Mouse (Mus musculus): ENCODE measurements at regions not wholly inside any gene's neighbourhood (a gene's known extent, or its start where the extent isn't known, plus 50 kb on each side); places are given as distances from the start of the nearest gene placed in this dataset.

DNA sequence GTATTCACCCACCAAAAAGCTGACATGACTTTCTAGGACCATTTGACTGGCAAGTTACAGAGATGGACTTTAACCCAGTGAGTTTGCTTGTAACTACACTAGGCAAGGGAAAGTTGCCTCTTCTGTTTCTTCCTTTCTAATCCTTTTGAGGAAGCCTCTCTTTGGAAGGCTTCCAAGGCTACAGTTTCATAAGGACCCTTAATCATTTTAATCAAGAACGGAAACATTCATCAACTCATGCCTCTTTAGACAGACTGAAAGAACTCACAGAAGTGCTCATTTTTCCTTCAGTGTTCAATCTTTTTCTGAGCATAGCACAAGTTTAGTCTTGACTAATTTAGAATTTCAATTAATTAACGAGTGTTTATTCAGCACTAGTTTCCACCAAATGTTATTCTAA, 84.2 kb downstream of the Ddx1 start:
- DNase-seq (ENCODE audit: low spot score): no peak

DNA sequence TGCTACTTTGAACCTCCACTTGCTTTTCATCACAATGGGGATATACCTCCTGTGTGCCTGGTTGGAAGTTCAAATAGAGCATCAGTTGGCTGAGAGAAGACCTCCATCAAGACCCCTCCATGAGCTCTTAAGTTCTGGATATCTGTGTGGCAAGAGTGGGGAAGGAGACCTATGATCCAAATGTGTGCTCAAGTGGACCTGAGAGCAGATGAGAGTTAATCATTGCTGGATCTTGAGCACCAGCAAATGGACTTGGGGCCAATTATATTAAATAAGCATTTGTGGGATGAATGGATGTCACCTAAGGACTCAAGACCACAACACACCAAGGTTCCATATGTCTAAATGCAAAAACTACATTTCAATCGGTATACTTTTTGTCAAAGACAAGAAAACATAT, 88.0 kb downstream of the Ddx1 start:
- DNase-seq (ENCODE audit: low spot score): no peak

DNA sequence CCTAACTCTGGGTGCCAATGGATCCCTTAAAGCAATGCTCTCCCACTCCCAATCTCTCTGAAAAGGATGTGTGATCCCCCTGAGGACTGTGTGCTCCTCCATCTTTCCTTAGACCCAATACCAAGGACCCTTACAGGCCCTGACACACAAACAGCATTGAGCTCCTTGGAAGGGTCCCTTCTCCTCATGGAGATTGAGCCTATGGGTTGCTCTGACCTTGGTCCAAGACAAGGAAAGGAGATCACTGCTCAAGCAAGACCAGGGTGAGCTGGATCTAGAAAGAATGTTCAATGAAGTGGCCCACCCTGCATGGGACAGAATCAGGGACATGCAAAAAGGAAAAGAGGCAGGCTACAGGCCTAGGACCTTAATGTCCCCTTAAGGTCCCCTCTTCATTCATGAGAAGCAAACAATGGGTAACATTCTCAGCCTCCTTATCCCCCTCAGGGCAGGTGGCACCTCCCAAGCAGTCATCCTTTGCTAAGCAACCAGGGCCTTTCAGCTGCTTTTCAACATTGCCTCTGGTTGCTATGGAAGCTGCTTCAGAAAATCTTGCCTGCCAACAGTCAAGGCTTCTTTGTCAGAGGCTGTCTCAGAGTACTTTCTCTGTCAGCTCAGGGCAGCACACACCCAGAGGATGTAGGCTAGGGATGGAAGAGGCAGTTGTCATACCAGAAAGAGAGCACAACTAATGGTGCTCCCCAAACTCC, 89.5 kb downstream of the Ddx1 start:
- no peak for DNase-seq (ENCODE audit: low spot score)

DNA sequence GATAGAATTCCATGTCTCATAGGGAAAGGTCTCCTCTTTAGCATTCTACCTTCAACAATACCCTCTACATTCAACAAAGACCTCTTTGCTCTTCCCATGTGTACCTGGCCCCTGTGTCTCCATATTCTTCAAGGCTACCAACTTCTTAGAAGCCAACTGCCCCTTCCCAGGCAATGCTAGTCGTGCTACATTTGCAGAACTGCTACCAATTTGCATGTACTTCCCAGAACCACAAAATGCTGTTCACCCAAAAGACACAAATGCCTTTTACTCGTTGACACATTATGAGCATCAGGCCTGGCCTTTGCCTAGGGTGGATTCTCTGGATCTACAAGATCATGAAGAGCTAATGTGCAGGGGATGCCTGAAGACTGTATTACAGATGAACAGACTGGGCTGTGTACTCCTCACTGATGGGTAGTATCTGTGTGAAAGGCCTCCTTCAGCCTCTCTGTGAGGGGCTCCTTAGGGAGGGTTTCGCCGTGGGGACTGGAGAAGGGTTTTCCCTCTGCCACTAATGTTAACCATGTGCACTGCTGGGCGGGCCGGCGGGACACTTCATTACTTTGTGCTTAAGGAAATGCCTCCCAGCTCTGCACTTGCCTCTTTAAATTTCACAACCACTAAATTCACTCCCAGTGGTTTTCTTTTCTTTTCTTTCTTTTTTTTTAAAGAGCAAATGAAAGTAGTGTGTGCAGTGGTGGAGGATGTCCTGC, 91.2 kb downstream of the Ddx1 start:
- no peak for DNase-seq (ENCODE audit: low spot score)

DNA sequence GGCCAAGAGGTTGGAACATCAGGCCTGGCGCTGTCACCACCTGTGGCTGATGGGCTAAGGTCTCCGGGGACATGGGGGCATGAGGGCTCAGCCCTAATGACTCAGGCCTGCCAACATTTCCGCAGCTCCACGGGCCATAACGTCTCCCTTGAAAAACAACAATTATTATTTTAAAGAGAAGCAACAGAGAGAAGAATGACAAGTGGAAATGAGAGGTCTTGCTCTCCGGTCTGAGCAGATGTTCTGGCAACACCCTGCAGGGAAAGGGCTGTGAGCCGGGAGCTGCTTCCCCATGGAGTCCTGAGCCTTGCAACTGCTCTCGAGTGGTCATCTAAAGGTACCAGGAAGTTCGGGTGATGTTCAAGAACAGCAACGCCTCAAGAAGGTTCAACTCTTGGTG, 91.9 kb downstream of the Ddx1 start:
- no peak for DNase-seq (ENCODE audit: low spot score)

DNA sequence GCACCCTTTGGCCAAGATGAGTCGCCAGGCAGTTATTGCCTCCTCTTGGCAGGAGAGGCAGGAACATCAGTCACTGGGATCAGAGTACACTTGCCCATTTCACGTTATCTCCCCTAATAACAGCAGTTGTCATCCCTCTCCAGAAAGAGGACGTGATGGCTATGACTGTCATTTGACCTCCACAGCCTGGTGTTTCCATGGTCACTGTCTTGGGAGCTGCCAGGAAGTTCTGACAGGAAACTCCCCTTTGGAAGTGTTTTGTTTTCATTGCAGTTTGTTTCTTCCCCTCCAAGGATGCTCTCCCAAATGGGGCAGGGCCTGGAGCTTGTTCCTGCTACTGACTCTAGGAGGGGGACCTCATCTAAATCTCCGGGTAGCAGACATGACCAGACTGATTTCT, 98.3 kb downstream of the Ddx1 start:
- no peak for DNase-seq (ENCODE audit: low spot score)

DNA sequence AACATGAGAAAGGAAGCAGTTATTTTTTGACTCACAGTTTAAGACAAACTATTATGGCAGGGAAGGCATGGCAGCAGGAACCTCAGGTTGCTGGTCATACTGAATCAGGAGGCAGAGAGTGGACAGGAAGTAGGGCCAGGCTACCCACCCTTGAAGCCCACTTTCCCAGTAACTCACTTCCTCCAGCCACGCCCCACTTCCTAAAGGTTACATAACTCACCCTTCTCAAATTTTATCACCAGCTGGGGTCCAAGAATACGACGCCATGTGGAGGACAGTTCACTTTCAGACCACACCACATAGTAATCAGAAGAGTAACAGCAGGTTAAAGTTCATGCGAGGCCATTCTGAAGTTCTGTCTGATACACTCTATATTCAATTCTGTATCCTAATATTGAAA, 101.8 kb downstream of the Ddx1 start:
- no peak for DNase-seq (ENCODE audit: low spot score)

DNA sequence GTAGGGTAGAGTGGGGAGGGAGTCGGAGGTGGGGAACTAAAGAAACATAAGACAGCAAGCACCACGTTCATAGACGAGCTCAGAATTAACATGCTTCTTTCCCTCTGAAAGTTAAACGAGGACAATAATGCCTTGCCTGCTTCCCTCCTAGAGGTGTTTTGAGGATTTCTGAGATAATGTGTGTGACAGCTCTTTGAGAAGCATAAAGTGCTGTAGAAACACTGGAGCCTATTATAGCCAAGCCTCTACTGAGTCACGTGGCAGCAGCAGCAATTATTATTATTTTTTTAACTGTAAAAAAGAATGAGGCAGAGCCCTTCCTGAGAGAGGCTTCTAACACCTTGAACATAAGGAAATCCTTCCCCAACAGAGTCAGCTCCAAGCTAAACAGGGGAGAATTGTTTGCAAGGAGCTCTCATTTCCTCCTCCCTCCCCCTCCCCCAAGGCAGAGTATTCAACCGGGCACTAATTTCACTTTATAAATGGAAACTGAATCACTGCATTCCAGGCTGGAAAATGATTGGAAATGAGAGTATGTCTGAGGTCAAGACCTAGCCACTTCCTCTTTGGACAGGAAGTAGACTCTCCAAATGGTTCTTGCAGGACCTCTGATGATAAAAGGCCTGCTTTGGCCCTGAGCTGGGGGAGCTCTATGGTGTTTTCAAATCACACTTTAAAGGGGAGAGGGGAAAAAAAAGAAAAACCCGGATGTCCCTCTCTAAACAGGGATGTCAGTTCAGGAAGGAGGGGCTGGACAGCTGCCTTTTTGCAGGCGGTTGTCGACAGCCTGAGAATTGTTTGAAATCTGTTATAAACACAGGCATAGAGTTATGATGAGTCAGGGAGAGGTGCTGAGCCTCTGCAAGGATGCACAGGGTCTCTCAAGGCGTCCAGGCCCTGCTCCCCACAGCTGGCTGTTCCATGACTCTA, 103.6 kb downstream of the Ddx1 start:
- no peak for DNase-seq (ENCODE audit: low spot score)

DNA sequence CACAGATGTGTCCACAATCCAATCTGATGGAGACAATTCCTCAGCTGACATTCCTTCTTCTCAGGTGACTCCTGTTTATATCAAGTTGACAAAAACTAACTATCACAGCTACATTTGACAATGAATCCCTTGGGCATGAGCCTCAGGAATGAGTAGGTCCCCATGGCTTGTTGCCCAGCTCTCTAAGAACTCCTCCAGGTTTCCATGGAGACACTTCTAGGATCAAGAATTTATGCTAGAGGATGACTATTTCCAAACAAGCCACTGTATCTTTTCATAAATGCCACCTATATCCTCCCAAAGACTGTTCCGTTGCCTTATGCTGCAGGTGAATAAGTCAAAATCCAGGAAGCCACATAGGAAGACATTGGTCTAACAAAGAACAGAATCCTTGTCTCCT, 104.3 kb downstream of the Ddx1 start:
- DNase-seq (ENCODE audit: low spot score): no peak

DNA sequence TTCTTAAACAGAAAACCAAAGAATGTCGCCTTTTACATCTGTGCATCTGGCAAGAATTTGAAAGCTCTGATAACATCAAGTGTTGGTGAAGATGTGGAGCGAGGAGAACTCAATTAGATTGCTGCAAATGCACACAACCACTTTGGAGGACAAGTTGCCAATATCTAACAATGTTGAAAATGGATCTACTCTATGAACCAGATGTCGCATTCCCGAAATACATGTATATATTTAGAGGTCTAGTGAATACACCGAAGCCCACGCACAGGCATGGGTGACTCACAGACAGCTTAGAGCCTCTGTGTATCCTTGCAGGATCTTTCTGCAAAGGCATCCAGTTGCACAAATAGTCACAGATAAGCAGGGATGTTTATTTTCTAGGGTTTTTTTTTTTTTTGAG, 108.4 kb downstream of the Ddx1 start:
- DNase-seq (ENCODE audit: low spot score): no peak

DNA sequence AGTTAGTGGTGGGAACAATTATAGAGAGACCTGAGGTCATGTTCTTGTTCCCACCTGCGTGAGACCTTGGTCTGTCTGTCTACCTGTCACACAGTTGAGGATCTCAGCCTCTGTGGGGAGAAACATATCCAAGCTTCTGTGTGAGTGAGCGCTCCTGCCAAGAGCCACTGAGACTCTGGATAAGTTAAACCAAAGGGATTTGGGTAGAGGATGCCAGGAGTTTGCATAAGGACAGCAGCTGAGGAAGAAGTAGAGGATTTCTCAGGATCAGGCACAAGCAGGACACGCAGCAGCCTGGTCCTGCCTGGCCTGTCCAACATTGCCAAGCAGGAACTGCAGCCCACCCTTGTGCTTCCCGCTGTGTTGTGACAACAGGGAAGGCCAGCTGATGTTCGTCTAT, 109.8 kb downstream of the Ddx1 start:
- no peak for DNase-seq (ENCODE audit: low spot score)

DNA sequence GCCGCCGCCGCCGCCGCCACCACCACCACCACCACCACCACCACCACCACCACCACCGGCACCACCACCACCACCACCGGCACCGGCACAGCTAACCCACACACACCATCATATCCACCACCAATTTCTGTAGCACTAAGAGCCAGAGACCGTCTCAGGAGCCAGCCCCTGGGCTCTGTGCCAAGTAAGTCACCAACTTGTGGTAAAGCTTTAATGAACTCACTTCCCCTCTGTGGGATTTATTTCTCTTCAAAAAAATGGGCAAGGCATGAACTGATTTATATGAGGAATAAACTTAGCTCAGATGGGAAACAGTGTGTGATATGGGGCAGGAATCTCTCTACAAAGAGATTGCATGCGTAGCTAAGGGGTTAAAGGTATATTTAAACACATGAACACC, 114.8 kb downstream of the Ddx1 start:
- DNase-seq (ENCODE audit: low spot score): no peak

DNA sequence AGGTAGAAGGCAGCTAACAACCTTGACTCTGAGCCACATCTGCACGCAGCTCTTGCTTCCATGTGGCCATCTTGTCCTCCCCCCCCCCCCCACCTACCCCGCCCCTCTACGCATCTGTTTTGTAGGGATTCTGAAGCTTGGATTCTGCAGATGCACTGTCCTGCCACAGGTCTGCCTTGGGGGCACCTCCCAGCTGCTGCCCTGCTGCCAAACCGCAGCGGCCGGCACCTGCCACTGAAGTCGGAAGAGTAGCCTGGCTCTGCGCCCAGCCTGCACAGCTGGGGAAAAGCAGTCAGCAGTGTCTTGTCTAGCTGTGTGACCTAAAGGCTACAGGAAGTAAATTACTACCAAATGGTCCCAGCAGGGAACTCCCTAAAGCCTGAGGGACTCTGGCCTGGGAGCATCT, 119.3 kb downstream of the Ddx1 start:
- DNase-seq (ENCODE audit: low spot score): peak; percentile 41

DNA sequence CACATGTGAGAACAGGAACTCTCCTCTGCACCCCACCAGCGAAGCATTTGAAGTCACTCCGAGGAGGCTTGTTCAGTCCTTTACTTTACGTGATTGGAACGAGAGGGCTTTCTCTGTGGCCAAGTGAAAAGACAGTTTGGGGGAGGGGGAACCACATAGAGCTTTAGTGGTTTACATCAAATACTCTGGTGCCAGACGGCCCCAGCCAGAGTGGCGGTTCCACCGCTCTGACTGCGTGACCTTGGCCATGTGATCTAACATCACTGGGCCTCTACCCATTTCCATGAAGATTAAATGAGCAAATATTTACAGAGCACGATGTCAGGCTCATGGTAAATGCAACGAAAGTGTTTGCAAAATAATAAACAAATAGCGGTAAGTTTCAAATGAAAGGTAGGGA, 121.6 kb downstream of the Ddx1 start:
- DNase-seq (ENCODE audit: low spot score): no peak

DNA sequence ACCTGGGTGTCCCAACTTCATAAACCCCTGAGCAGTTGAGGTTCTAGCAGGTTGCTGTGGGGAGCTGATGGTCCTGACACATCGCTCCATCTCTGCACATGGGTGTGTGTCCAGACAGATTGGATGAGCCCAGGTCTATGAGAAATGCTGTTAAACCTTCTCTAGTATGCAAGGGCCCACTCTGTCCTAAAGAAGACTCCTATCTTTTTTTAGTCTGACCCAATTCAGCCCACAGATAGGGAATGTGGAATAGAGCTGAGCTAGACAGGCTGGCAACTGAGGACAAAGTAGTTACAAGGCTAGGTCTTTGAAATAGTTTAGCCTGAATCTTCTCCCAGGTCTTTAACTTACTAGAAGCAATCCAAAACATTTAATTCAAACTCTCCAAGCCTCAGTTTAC, 124.0 kb downstream of the Ddx1 start:
- DNase-seq (ENCODE audit: low spot score): no peak

DNA sequence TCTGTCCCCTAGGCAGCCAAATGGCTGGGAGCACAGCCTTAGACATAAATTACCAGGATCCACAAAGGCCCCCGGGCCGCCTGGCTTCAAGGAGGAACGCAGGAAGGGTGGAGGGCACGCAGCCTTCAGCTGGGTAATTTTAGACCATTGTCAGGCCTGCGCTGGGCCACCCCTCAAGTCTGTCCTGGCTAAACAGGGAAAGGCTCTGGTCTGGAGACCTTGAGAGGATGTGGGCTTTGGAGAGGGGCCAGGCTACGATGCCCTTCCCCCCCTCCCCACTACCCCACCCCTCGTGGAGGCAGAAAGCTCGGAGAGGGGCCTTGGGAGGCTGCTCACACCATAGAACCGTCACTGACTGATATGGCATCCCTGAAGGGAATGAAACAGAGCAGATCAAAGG, 126.7 kb downstream of the Ddx1 start:
- no peak for DNase-seq (ENCODE audit: low spot score)

DNA sequence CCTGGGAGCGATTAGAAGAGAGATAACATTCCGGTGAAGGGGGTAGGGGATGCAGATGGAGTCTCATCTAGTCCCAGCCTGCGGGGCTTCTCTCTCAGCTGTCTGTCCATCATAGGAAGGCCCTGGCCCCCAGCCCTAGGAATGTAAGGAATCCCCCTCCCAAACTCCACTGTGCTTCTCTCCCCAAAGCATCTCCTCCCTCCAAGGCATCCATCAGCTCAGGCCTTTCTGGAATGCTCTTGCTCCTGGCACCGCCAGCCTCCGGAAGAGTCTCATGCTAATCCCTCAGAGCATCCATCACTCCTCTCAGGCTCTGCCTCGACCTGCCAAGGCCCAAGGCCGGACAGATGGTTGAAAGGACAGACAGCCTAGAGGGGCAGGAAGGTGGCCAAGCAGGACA, 128.4 kb downstream of the Ddx1 start:
- no peak for DNase-seq (ENCODE audit: low spot score)

DNA sequence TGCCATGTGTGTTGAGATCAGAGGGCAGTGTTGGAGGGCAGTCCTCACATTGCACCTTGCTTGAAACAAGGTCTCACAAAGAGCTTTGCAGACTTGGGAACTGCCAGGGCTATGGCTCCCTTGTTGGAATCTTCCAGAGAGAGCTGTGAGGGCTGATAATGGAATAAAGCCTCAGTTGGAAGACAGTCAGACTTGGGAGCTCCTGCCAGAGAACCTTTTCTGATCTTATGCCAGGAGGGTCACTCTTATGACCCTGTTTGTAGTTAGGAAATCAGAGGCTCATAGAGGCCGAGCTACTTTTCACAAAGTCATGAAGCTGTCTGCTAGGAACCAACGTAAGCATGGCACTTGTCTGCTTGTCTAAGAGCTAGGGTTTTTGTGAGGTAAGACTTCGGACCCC, 129.4 kb downstream of the Ddx1 start:
- peak; percentile 23 for DNase-seq (ENCODE audit: low spot score)

DNA sequence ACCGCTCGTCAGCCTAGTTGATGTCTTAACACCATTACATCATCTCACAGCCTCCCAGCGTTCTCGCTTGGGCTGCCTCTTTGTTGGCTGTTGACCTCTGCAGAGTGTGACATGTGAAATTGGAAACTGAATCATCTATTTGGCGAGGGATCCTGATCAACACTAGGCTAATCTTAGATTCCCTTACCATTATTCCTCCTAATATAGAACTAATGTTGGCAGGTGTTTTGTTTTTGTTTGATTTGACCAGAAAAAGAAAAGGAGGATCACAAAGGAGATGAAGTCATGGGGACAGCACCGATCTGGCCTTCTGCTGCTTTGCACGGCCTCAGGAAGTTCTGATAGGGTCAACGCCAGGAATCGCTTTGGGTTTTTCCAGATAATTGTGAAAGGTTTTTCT, 131.0 kb downstream of the Ddx1 start:
- DNase-seq (ENCODE audit: low spot score): no peak

DNA sequence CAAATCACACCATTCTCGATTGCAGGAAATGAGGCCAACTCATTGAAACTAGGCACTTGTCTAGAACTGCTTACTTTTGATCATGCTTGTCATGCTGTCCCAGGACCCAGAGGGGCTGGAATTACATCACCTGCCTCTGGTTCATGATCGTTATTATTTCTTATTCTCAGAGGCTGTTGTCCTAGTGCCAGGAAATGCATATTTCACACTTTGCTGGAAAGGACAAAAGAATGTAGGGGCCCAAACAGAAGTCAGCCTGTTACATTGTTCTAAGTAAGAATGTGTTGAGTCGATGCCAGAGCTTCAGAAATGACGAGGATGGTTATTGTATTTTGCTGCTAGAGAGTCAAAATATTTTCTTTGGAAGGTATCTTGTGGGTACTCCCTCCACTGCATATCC, 134.7 kb downstream of the Ddx1 start:
- no peak for DNase-seq (ENCODE audit: low spot score)

DNA sequence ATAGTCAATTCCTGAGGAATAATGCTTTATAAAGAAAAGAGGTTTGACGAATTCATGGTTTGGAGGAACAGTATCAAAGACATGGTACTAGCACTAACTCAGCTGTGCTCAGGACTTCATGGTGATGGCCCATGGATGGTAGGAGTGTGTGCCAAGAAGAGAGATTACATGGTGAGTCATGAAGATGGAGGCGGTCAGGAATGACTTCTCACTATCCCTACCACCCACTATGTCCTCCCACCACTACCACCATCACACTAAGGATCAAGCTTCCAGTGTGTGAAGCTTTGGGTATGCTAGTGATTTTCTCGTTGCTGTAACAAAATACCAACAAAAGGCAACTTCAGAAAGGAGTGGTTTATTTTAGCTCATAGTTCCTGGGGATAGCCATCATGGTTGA, 142.1 kb downstream of the Ddx1 start:
- DNase-seq (ENCODE audit: low spot score): no peak

DNA sequence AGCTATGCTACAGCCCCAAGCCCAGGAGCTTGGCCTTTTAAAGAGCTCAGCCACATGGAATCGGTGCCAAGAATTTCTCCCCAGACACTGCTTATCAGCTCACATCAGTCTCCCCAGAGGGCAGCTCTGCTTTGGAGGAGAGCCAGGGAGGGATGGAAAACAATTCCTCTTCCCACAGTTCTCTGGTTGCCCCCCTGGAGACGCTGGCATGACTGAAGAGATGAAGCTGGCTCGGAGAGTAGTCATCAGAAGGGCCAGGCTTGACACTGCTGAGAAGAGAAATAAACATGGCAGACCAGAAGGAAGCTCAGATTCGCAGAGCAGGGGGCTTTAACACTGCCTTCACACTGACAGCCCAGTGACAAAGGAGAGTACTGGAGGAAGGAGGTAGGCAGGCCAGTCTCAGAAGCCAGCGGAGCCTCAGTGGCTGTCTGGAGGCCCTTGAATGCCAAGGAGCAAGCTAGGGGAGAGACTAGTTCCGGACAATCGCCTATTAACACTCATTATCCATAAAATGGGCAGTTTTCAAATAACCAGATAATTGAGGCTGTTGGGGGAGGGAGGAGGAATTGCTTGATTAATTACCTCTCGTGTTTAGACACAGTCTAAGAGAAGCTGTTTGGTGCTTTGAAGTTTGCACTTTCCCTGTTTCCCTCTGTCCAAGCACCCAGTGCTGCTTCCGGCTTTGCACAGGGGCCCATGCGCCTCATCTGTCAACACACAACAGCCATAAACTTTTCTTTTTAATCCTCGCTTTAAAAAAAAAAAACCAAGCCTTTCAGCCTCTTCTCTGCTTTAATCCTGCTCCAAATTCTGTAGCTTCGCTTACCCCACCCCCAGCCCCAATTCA, 148.3 kb downstream of the Ddx1 start:
- no peak for DNase-seq (ENCODE audit: low spot score)

Measured in ovary, postnatal 14 days (tissue).